Mouse (Mus musculus): Measurements from ENCODE around the gene Fam83g. TPM values are rescaled to one million over a fixed set of nuclear protein-coding genes. Genes with fewer than 3 reads are reported as not detected.

The Fam83g gene
- polyA plus RNA-seq, 1 experiment from 2014 or later, result 0.51 TPM

- H3K4me3 ChIP-seq, result no peak overlapping the region
- no peak overlapping the region for H3K27ac ChIP-seq (replicated peaks)
- H3K4me1 ChIP-seq, result no peaks in the 10 kb centered on the region
- H3K36me3 ChIP-seq, result no peaks in the 10 kb centered on the region
- H3K27me3 ChIP-seq, result no peaks in the 10 kb centered on the region
- H3K9me3 ChIP-seq, result no peaks in the 10 kb centered on the region
- no peak overlapping the region for H3K4me2 ChIP-seq (replicated peaks)
- no peak overlapping the region for H3K9ac ChIP-seq (replicated peaks)
- 49% methylated on average over 11 of the region's 11 CpGs for WGBS
- ATAC-seq (replicated peaks), result peak; percentile 92
Measured at GRCm38 (mm10) chr11:61714346-61715117, 30.6 kb downstream of the Fam83g start.

- Histone ChIP-seq H3K4me3 (no peak overlapping the region), H3K27ac (replicated peaks) (no peak overlapping the region), H3K4me1 (no peaks in the 10 kb centered on the region), H3K9ac (replicated peaks) (no peak overlapping the region), H3K9me3 (no peaks in the 10 kb centered on the region), H3K36me3 (no peaks in the 10 kb centered on the region), H3K4me2 (replicated peaks) (no peak overlapping the region), H3K27me3 (no peaks in the 10 kb centered on the region)
- peak; percentile 48; the same call in 1 of the 2 replicates for ATAC-seq (replicated peaks)
- WGBS, result 57% methylated on average over 6 of the region's 6 CpGs
Measured at GRCm38 (mm10) chr11:61715130-61715529, 31.2 kb downstream of the Fam83g start.

GRCm38 (mm10) chr11:61717990-61718389, 34.1 kb downstream of the Fam83g start:
- no peaks in the 10 kb centered on the region for H3K9me3 ChIP-seq
- H3K4me2 ChIP-seq (replicated peaks), result no peak overlapping the region
- 43% methylated on average over 5 of the region's 5 CpGs for WGBS
- H3K4me1 ChIP-seq, result no peaks in the 10 kb centered on the region
- no peak overlapping the region for H3K27ac ChIP-seq (replicated peaks)
- H3K4me3 ChIP-seq, result no peak overlapping the region
- ATAC-seq (replicated peaks), result no peak
- no peak overlapping the region for H3K9ac ChIP-seq (replicated peaks)
- no peaks in the 10 kb centered on the region for H3K27me3 ChIP-seq
- no peaks in the 10 kb centered on the region for H3K36me3 ChIP-seq

- no peak overlapping the region for H3K9ac ChIP-seq (replicated peaks)
- H3K4me2 ChIP-seq (replicated peaks), result no peak overlapping the region
- ATAC-seq (replicated peaks), result no peak
- no peaks in the 10 kb centered on the region for H3K27me3 ChIP-seq
- no peak overlapping the region for H3K27ac ChIP-seq (replicated peaks)
- 71% methylated on average over 3 of the region's 3 CpGs for WGBS
- H3K9me3 ChIP-seq, result no peaks in the 10 kb centered on the region
- H3K4me3 ChIP-seq, result no peak overlapping the region
- H3K4me1 ChIP-seq, result no peaks in the 10 kb centered on the region
- H3K36me3 ChIP-seq, result no peaks in the 10 kb centered on the region
Measured at GRCm38 (mm10) chr11:61719387-61719786, 35.5 kb downstream of the Fam83g start.

GRCm38 (mm10) chr11:61719826-61720225, 35.9 kb downstream of the Fam83g start:
- no peaks in the 10 kb centered on the region for H3K9me3 ChIP-seq
- H3K36me3 ChIP-seq, result no peaks in the 10 kb centered on the region
- no peak overlapping the region for H3K27ac ChIP-seq (replicated peaks)
- ATAC-seq (replicated peaks), result no peak
- no peak overlapping the region for H3K4me3 ChIP-seq
- 77% methylated on average over 8 of the region's 8 CpGs for WGBS
- no peaks in the 10 kb centered on the region for H3K4me1 ChIP-seq
- H3K9ac ChIP-seq (replicated peaks), result no peak overlapping the region
- no peaks in the 10 kb centered on the region for H3K27me3 ChIP-seq
- no peak overlapping the region for H3K4me2 ChIP-seq (replicated peaks)

GRCm38 (mm10) chr11:61720636-61721035, 36.7 kb downstream of the Fam83g start, which contains the start of gene Slc5a10:
Slc5a10 (minus strand) TSS chr11:61720826.
- Histone ChIP-seq H3K27me3 (no peaks in the 10 kb centered on the region), H3K9me3 (no peaks in the 10 kb centered on the region), H3K27ac (replicated peaks) (no peak within 1 kb of the TSS), H3K36me3 (no peaks in the 10 kb centered on the region), H3K4me3 (no peak within 1 kb of the TSS), H3K4me2 (replicated peaks) (no peak within 1 kb of the TSS), H3K4me1 (no peaks in the 10 kb centered on the region), H3K9ac (replicated peaks) (no peak within 1 kb of the TSS)
- WGBS, result 84% methylated on average over 3 of the region's 3 CpGs
- ATAC-seq (replicated peaks), result no peak

GRCm38 (mm10) chr11:61722077-61722476, 38.2 kb downstream of the Fam83g start:
- no peak overlapping the region for H3K4me3 ChIP-seq
- H3K4me2 ChIP-seq (replicated peaks), result no peak overlapping the region
- H3K27me3 ChIP-seq, result no peaks in the 10 kb centered on the region
- 0 out of 2 replicates have a peak, but pooled peaks cover 12% of the 10 kb centered on the region for H3K36me3 ChIP-seq
- H3K27ac ChIP-seq (replicated peaks), result no peak overlapping the region
- WGBS, result 75% methylated on average over 5 of the region's 5 CpGs
- no peak overlapping the region for H3K9ac ChIP-seq (replicated peaks)
- H3K4me1 ChIP-seq, result no peaks in the 10 kb centered on the region
- no peaks in the 10 kb centered on the region for H3K9me3 ChIP-seq
- no peak for ATAC-seq (replicated peaks)

- ATAC-seq (replicated peaks), result no peak
- no peak overlapping the region for H3K27ac ChIP-seq (replicated peaks)
- H3K9me3 ChIP-seq, result no peaks in the 10 kb centered on the region
- H3K27me3 ChIP-seq, result no peaks in the 10 kb centered on the region
- 91% methylated on average over 2 of the region's 2 CpGs for WGBS
- no peaks in the 10 kb centered on the region for H3K4me1 ChIP-seq
- no peak overlapping the region for H3K9ac ChIP-seq (replicated peaks)
- peaks cover 55% of the 10 kb centered on the region for H3K36me3 ChIP-seq
- H3K4me3 ChIP-seq, result no peak overlapping the region
- no peak overlapping the region for H3K4me2 ChIP-seq (replicated peaks)
Measured at GRCm38 (mm10) chr11:61728037-61728436, 44.1 kb downstream of the Fam83g start.

GRCm38 (mm10) chr11:61732672-61733071, 48.8 kb downstream of the Fam83g start:
- no peak overlapping the region for H3K9ac ChIP-seq (replicated peaks)
- no peak overlapping the region for H3K27ac ChIP-seq (replicated peaks)
- WGBS, result 93% methylated on average over 7 of the region's 7 CpGs
- H3K4me1 ChIP-seq, result no peaks in the 10 kb centered on the region
- no peaks in the 10 kb centered on the region for H3K27me3 ChIP-seq
- no peak overlapping the region for H3K4me3 ChIP-seq
- no peaks in the 10 kb centered on the region for H3K9me3 ChIP-seq
- H3K36me3 ChIP-seq, result peaks cover 73% of the 10 kb centered on the region
- no peak overlapping the region for H3K4me2 ChIP-seq (replicated peaks)
- no peak for ATAC-seq (replicated peaks)

- no peaks in the 10 kb centered on the region for H3K4me1 ChIP-seq
- H3K27me3 ChIP-seq, result no peaks in the 10 kb centered on the region
- no peak for ATAC-seq (replicated peaks)
- H3K4me3 ChIP-seq, result no peak overlapping the region
- no peaks in the 10 kb centered on the region for H3K9me3 ChIP-seq
- no peak overlapping the region for H3K27ac ChIP-seq (replicated peaks)
- H3K4me2 ChIP-seq (replicated peaks), result no peak overlapping the region
- no peak overlapping the region for H3K9ac ChIP-seq (replicated peaks)
- 97% methylated on average over 1 of the region's 1 CpGs for WGBS
- H3K36me3 ChIP-seq, result peaks cover 83% of the 10 kb centered on the region
Measured at GRCm38 (mm10) chr11:61737290-61737689, 53.4 kb downstream of the Fam83g start.

GRCm38 (mm10) chr11:61740500-61740899, 56.6 kb downstream of the Fam83g start:
- Histone ChIP-seq H3K4me1 (no peaks in the 10 kb centered on the region), H3K27me3 (no peaks in the 10 kb centered on the region), H3K4me3 (no peak overlapping the region), H3K9ac (replicated peaks) (no peak overlapping the region), H3K9me3 (no peaks in the 10 kb centered on the region), H3K27ac (replicated peaks) (no peak overlapping the region), H3K36me3 (peaks cover 74% of the 10 kb centered on the region), H3K4me2 (replicated peaks) (no peak overlapping the region)
- 91% methylated on average over 1 of the region's 1 CpGs for WGBS
- no peak for ATAC-seq (replicated peaks)

- Histone ChIP-seq H3K9me3 (no peaks in the 10 kb centered on the region), H3K4me3 (no peak overlapping the region), H3K27ac (replicated peaks) (no peak overlapping the region), H3K27me3 (no peaks in the 10 kb centered on the region), H3K36me3 (peaks cover 61% of the 10 kb centered on the region), H3K9ac (replicated peaks) (no peak overlapping the region), H3K4me1 (no peaks in the 10 kb centered on the region), H3K4me2 (replicated peaks) (no peak overlapping the region)
- ATAC-seq (replicated peaks), result no peak
- WGBS, result 85% methylated on average over 3 of the region's 3 CpGs
Measured at GRCm38 (mm10) chr11:61743768-61744167, 59.9 kb downstream of the Fam83g start.

GRCm38 (mm10) chr11:61744460-61744859, 60.6 kb downstream of the Fam83g start:
- WGBS, result 73% methylated on average over 3 of the region's 3 CpGs
- no peak for ATAC-seq (replicated peaks)
- Histone ChIP-seq H3K4me3 (no peak overlapping the region), H3K27ac (replicated peaks) (no peak overlapping the region), H3K4me2 (replicated peaks) (no peak overlapping the region), H3K27me3 (no peaks in the 10 kb centered on the region), H3K36me3 (peaks cover 56% of the 10 kb centered on the region), H3K9ac (replicated peaks) (no peak overlapping the region), H3K4me1 (no peaks in the 10 kb centered on the region), H3K9me3 (no peaks in the 10 kb centered on the region)

Measured in forebrain, embryonic 15.5 days (tissue).